Mouse (Mus musculus) midbrain, embryonic 16.5 days (tissue): ENCODE results near the gene Nxph4. TPM values are rescaled to one million over a fixed set of nuclear protein-coding genes. Genes with fewer than 3 reads are reported as not detected.

ENCODE experiments used
- ATAC-seq: fragments of 200-750 bp; cut with Nextera tagmentation; 2 replicates; pipeline ENCODE4 v1.8.0; 2017; ENCODE audit warnings: moderate TSS enrichment
- H3K27ac ChIP-seq: fragments of 300-500 bp; sonication (generic); 2 replicates; pipeline ENCODE4 v1.5.1; 2014; ENCODE audit warnings: mild to moderate bottlenecking, low read length, mixed read lengths
- H3K27me3 ChIP-seq: fragments of 300-500 bp; sonication (generic); 2 replicates; pipeline ENCODE4 v1.6.1; 2014; ENCODE audit warnings: low read depth, low read length, mixed read lengths; ENCODE audit not compliant: control insufficient read depth, insufficient read depth
- H3K36me3 ChIP-seq: fragments of 300-500 bp; sonication (generic); 2 replicates; pipeline ENCODE4 v1.6.1; 2014; ENCODE audit warnings: mild to moderate bottlenecking, low read length, moderate library complexity, mixed read lengths; ENCODE audit not compliant: control insufficient read depth, insufficient read depth
- H3K4me1 ChIP-seq: fragments of 300-500 bp; sonication (generic); 2 replicates; pipeline ENCODE4 v1.6.1; 2014; ENCODE audit warnings: mild to moderate bottlenecking, low read length, mixed read lengths; ENCODE audit not compliant: control insufficient read depth, insufficient read depth
- H3K4me2 ChIP-seq: fragments of 300-500 bp; sonication (generic); 2 replicates; pipeline ENCODE4 v1.6.1; 2014; ENCODE audit warnings: mild to moderate bottlenecking, low read length, mixed read lengths
- H3K4me3 ChIP-seq: fragments of 300-500 bp; sonication (generic); 2 replicates; pipeline ENCODE4 v1.5.1; 2014; ENCODE audit warnings: low read depth, mild to moderate bottlenecking, low read length, moderate library complexity, mixed read lengths
- H3K9ac ChIP-seq: fragments of 300-500 bp; sonication (generic); 2 replicates; pipeline ENCODE4 v1.6.1; 2014; ENCODE audit warnings: low read depth, low read length, mixed read lengths
- H3K9me3 ChIP-seq: fragments of 300-500 bp; sonication (generic); replicated peaks from 2 replicates; pipeline ENCODE4 v1.6.1; 2014; ENCODE audit warnings: mild to moderate bottlenecking, low read length, mixed read lengths; ENCODE audit not compliant: control insufficient read depth, poor library complexity, severe bottlenecking
- WGBS: fragments of 180-500 bp; shearing (Covaris S2); extraction: QIAGEN DNeasy Blood & Tissue Kit; methylation state at CpG from one replicate; pipeline ENCODE4 v1.1.7; 2014; 5-methylcytosine and 5-hydroxymethylcytosine counted together
- polyA plus RNA-seq: library from polyadenylated mRNA; unstranded; fragments of >200 nt; fragmentation: Nextera tagmentation; extraction: Ambion mirVana; gene quantifications from 2 replicates; pipeline ENCODE4 v1.2.1, GENCODE M21; 2015

Nxph4 gene
- polyA plus RNA-seq, 1 experiment from 2014 or later, result 62.1 TPM

DNA sequence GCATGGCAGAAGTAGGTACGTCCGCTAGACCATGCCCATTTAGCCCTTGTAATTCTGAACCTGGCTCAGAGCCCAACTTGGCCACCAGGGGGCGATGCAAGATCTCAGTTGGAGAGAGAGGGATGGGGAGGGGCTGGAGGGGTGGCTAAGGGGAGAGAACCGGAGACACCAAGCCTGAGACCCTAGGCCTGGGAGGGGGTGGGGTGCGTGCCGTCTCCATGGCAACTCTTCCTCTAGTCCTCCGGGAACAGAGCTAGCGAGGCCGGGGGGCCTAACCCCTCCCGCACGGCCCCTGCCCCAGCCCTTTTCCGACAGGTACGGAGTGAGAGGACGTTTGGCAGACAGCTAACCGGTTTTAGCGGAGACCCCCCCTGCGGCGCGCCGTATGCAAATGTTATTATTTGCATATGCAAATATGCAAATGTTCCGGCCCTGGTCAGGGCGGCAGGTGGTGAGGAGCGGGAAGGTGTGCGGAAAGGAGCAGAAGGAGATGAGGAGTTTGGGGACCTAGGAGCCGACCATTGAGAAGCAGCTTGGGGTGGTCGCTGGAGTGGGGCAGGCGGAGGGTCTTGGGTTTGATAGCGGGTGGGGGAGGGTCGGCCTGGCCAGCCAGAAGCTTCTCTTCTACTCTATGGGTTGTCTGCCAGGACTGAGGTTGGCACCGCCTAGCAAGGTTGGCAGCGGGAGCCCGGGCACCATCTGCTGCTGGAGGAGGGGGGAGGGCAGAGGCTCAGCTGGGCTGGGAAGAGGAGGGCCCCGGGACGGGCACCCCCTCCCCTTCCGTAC lies 25.1 kb downstream of the Nxph4 start:
- H3K4me3 ChIP-seq, result peak overlapping the region; percentile 44
- peak overlapping the region; percentile 66 for H3K9ac ChIP-seq
- peak; percentile 53 for ATAC-seq
- H3K9me3 ChIP-seq, result no peaks in the 10 kb centered on the region
- H3K4me1 ChIP-seq, result peaks cover 44% of the 10 kb centered on the region
- H3K36me3 ChIP-seq, result no peaks in the 10 kb centered on the region
- WGBS, result under 1% methylated on average over 35 of the region's 35 CpGs
- no peaks in the 10 kb centered on the region for H3K27me3 ChIP-seq
- peak overlapping the region; percentile 72 for H3K4me2 ChIP-seq
- peak overlapping the region; percentile 99 for H3K27ac ChIP-seq

DNA sequence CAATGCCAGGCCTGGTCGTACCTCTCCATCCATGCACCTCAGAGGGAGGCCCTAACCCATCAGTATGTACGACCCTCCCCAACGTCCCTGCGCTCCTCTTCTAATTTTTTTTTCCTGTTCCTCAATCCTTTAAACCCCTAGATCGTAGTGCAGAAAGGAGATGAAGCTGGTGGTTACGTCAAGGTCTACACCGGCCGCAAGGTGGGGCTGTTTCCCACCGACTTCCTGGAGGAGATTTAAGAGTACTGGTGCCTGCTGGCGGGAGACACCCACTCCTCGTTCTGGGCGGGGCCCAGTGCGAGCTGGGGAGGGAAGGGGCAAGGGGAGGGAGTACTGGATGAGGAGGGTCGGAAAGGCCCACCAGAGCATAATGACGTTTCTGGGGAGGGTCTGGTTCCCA lies 26.1 kb downstream of the Nxph4 start:
- H3K9ac ChIP-seq, result peak overlapping the region; percentile 32; the same call in 1 of the 2 replicates
- ATAC-seq, result no peak
- WGBS, result 3% methylated on average over 15 of the region's 15 CpGs
- peak overlapping the region; percentile 72; the same call in 1 of the 2 replicates for H3K4me2 ChIP-seq
- peaks cover 36% of the 10 kb centered on the region for H3K4me1 ChIP-seq
- H3K36me3 ChIP-seq, result no peaks in the 10 kb centered on the region
- no peaks in the 10 kb centered on the region for H3K27me3 ChIP-seq
- no peaks in the 10 kb centered on the region for H3K9me3 ChIP-seq
- H3K4me3 ChIP-seq, result no peak overlapping the region
- peak overlapping the region; percentile 99; the same call in 1 of the 2 replicates for H3K27ac ChIP-seq

DNA sequence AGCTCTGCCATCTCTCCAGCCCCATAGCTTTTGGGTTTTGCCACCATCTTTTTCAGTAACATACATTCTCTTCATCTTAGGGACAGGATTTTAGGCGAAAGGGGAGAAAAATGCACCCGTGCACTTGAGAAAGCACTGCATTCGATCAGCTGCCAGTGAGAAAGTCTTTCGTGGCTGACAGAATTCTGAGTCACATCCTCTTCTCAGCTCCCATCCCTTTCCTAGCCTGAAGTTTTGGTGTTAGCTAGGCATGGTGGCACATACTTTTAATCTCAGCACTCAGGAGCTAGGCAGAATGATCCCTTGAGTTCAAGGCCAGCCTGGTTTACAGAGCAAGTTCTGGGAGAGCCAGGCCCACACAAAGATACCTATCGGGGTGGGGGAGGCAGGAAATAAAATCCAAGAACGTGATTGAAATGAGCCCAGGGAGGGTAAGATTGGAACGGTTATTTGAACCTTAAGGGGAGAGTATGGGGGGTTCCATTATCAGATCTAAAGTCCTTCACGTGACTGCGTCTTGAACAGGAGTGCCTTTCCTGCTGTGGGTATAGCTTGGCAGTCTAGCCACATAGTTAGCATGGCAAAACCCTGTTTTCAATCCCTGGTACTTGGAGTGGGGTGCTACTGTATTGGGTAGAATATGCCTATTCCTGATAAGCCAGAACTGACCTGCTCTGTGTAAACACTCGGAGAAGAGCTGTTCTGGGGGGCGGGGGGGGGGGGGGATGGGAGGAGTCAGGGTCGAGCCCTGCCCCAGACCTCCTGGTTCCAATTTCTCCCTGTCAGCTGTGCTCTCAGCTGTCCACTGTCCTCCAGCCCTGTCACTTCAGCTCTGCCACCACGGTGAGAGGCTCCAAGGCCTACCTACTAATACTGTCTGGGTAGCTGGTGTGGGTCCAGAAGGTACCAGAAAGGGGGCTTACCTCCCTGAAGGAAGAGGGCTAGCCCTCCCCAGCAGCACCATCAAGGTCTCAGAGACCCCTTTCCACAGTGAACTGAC lies 33.2 kb downstream of the Nxph4 start, which contains the start of gene Stac3:
TSS of gene Stac3 (plus strand) at position 793 of the 1,000 bp plus-strand sequence.
- WGBS, result 84% methylated on average over 13 of the region's 13 CpGs
- Histone ChIP-seq H3K4me2 (no peak within 1 kb of the TSS), H3K4me3 (no peak within 1 kb of the TSS), H3K9ac (no peak within 1 kb of the TSS), H3K4me1 (no peaks in the 10 kb centered on the region), H3K27me3 (no peaks in the 10 kb centered on the region), H3K27ac (no peak within 1 kb of the TSS), H3K9me3 (no peaks in the 10 kb centered on the region), H3K36me3 (peaks cover 12% of the 10 kb centered on the region)
- ATAC-seq, result no peak

DNA sequence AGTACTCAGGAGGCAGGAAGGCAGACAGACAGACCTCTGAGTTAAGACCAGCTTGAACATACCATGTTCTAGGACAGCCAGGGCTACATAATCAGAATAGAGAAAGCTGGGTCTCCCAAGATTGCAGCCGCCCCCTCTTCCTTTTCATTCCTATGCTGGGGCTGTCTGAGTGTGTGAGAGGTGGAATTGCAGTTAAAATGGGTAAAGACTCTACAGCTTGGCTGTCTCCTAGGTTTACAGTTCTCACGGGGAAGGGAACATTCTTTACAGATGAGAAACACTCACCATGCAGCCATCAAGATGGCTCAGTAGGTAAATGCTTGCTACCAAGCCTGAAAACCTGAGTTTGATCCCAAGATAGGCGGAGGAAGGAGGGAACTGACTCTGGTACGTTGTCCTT lies 34.3 kb downstream of the Nxph4 start:
- Histone ChIP-seq H3K4me3 (no peak overlapping the region), H3K4me1 (no peaks in the 10 kb centered on the region), H3K27me3 (no peaks in the 10 kb centered on the region), H3K4me2 (no peak overlapping the region), H3K9me3 (no peaks in the 10 kb centered on the region), H3K9ac (no peak overlapping the region), H3K27ac (no peak overlapping the region), H3K36me3 (peaks cover 19% of the 10 kb centered on the region)
- 90% methylated on average over 4 of the region's 4 CpGs for WGBS
- no peak for ATAC-seq

DNA sequence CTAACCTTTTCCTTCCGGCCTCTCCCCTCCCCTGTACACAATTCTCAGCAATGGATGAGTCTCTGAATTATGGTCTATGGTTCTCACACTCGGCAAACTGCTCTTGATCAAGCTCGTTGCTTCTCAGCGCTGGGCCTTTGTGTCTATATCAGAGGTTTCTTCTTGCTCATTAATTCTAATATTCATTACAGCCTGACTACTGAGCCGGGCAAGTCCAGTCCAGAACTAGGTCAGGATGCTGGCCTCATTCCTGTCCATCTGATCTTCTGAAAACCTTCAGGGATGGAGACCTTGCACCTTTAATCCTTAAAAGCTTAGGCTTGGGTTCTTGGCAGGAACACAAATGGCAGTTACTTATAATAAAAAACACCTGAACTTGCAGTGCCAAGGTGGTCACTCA lies 34.8 kb downstream of the Nxph4 start:
- no peaks in the 10 kb centered on the region for H3K4me1 ChIP-seq
- 87% methylated on average over 5 of the region's 5 CpGs for WGBS
- no peak overlapping the region for H3K4me2 ChIP-seq
- H3K4me3 ChIP-seq, result no peak overlapping the region
- H3K9me3 ChIP-seq, result no peaks in the 10 kb centered on the region
- no peak for ATAC-seq
- H3K27me3 ChIP-seq, result no peaks in the 10 kb centered on the region
- no peak overlapping the region for H3K27ac ChIP-seq
- H3K9ac ChIP-seq, result no peak overlapping the region
- H3K36me3 ChIP-seq, result peaks cover 21% of the 10 kb centered on the region

DNA sequence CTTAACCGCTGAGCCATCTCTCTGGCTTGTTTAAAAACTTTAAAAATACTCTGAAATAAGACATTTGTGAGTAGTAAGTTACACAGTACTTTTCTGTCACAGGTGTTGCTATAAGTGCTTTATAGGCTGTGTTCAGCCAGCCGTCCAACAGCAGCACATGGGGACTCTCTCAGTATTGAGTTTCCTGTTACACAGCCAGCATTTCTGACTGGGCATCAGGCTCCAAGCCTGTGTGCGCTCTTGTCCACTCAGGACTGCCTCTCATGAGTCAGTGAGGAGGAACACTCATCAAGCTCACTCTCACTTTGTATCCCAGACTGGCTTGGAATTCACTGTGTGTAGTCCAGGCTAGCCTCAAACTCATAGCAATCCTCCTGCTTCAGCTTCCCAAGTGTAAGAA lies 38.2 kb downstream of the Nxph4 start:
- Histone ChIP-seq H3K36me3 (peaks cover 29% of the 10 kb centered on the region), H3K9me3 (no peaks in the 10 kb centered on the region), H3K4me3 (no peak overlapping the region), H3K4me1 (no peaks in the 10 kb centered on the region), H3K27ac (no peak overlapping the region), H3K9ac (no peak overlapping the region), H3K27me3 (no peaks in the 10 kb centered on the region), H3K4me2 (no peak overlapping the region)
- no peak for ATAC-seq
- WGBS, result 97% methylated on average over 3 of the region's 3 CpGs

DNA sequence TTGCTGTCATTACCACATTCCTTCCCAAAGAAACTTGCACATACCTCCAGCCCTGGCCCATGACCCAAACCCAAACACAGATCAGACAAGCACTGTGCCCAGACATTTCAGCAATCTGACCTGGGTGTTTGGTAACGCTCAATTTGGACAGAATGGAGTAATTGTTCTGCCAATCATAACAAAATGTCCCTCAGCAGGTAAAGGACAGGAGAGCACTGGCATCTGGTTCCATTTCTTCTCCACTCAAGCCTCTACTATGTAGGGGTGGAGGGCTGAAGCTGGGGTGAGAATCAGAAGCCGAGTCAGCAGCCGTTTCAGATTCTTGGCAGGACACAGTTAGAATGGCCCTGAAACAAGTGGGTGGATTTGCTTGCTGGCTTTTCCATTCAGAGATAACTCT lies 42.2 kb downstream of the Nxph4 start:
- H3K9me3 ChIP-seq, result no peaks in the 10 kb centered on the region
- H3K27me3 ChIP-seq, result no peaks in the 10 kb centered on the region
- no peak overlapping the region for H3K27ac ChIP-seq
- H3K4me3 ChIP-seq, result no peak overlapping the region
- no peak for ATAC-seq
- no peak overlapping the region for H3K9ac ChIP-seq
- H3K4me1 ChIP-seq, result peaks cover 4% of the 10 kb centered on the region; the same call in 1 of the 2 replicates
- WGBS, result 91% methylated on average over 3 of the region's 3 CpGs
- H3K4me2 ChIP-seq, result no peak overlapping the region
- H3K36me3 ChIP-seq, result peaks cover 25% of the 10 kb centered on the region

DNA sequence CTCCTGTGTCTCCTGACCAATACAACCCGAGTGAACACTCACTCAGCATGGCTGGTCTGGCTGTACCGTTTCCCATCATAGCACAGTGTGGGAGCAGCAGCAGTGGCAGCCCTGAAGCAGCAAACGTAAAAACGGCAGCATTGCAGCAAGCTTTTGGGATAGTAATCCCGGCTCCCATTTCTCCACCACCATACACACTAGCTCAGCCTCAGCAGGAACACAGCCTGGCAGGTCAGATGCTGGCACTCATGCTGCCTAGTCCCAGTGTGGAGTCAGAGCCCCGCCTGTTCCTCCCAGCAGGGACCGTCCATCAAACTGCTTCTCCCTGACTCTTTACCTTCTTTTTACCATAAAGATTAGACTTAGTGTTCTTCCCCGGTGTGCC lies 43.2 kb downstream of the Nxph4 start:
- Histone ChIP-seq H3K4me2 (no peak overlapping the region), H3K4me3 (no peak overlapping the region), H3K9me3 (no peaks in the 10 kb centered on the region), H3K27me3 (no peaks in the 10 kb centered on the region), H3K4me1 (peaks cover 4% of the 10 kb centered on the region; the same call in 1 of the 2 replicates), H3K36me3 (peaks cover 21% of the 10 kb centered on the region), H3K27ac (peak overlapping the region; percentile 63), H3K9ac (no peak overlapping the region)
- ATAC-seq, result no peak
- WGBS, result 54% methylated on average over 8 of the region's 8 CpGs
